Mouse (Mus musculus) heart, adult 8-10 months (tissue): Measurements from ENCODE around the gene Sspn. TPM values are rescaled to one million over a fixed set of nuclear protein-coding genes. Genes with fewer than 3 reads are reported as not detected.

Experiments
- DNase-seq: peaks from one replicate; pipeline ENCODE4 v3.0.0; 2022; ENCODE audit warnings: low spot score
- total RNA-seq, 4 experiments: library from RNA; stranded (reverse); gene quantifications; 2 replicates each; pipeline ENCODE4 v1.2.4; 2022

Gene Sspn
- total RNA-seq, 4 experiments from 2014 or later = 100 to 117 (median 109) TPM

- DNase-seq = no peak
Measured at GRCm38 (mm10) chr6:145972836-145973235, 41.4 kb downstream of the Sspn start.

- DNase-seq = no peak
Measured at GRCm38 (mm10) chr6:145973356-145973755, 41.9 kb downstream of the Sspn start.

GRCm38 (mm10) chr6:145974766-145975165 lies 43.3 kb downstream of the Sspn start:
- no peak for DNase-seq

- no peak for DNase-seq
Measured at GRCm38 (mm10) chr6:145977344-145977743, 45.9 kb downstream of the Sspn start.

GRCm38 (mm10) chr6:145977771-145978450 lies 46.5 kb downstream of the Sspn start:
- peak; percentile 40 for DNase-seq

- no peak for DNase-seq
Measured at GRCm38 (mm10) chr6:145981074-145981473, 49.6 kb downstream of the Sspn start.

GRCm38 (mm10) chr6:145982335-145982734 lies 50.9 kb downstream of the Sspn start:
- DNase-seq = no peak

- DNase-seq = no peak
Measured at GRCm38 (mm10) chr6:145990578-145990977, 59.1 kb downstream of the Sspn start.

GRCm38 (mm10) chr6:145992526-145992925 lies 61.1 kb downstream of the Sspn start:
- no peak for DNase-seq

GRCm38 (mm10) chr6:145992985-145993384 lies 61.5 kb downstream of the Sspn start:
- DNase-seq = peak; percentile 34

- DNase-seq = peak; percentile 66
Measured at GRCm38 (mm10) chr6:145998314-145999007, 67.0 kb downstream of the Sspn start.

GRCm38 (mm10) chr6:146000767-146001166 lies 69.3 kb downstream of the Sspn start:
- DNase-seq = no peak

GRCm38 (mm10) chr6:146001396-146002191 lies 70.2 kb downstream of the Sspn start:
- no peak for DNase-seq

- DNase-seq = no peak
Measured at GRCm38 (mm10) chr6:146004174-146004601, 72.7 kb downstream of the Sspn start.

GRCm38 (mm10) chr6:146005129-146005886 lies 73.9 kb downstream of the Sspn start:
- no peak for DNase-seq

GRCm38 (mm10) chr6:146005935-146006564 lies 74.6 kb downstream of the Sspn start:
- no peak for DNase-seq

GRCm38 (mm10) chr6:146006753-146007152 lies 75.3 kb downstream of the Sspn start:
- no peak for DNase-seq

- DNase-seq = no peak
Measured at GRCm38 (mm10) chr6:146008450-146008981, 77.1 kb downstream of the Sspn start.

GRCm38 (mm10) chr6:146009163-146009915 lies 77.9 kb downstream of the Sspn start:
- no peak for DNase-seq
